Mouse (Mus musculus): ENCODE results near the gene Tpgs1.
A peak's percentile ranks its signal among the peaks of the same experiment; 100 is the strongest.

The Tpgs1 gene

DNA sequence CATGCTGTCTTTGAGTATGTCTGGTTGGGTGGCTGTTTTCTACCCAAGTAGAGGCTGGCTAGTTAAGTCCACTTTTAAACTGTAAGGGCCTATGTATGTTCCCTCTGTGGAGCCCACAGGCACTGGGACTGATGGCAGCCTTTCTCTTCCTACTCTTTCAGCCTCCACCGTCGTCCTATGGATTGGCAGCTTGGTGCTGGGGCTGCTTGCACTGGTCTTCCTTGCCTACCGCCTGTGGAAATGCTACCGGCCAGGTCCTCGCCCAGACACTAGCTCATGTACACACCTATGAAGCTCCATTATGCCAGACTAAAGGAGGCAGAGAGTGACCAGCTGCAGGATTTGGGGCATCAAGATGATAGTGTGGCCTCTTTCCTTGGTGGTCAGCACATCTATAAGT is 1.1 kb upstream of the Tpgs1 start:
- DNase-seq (ENCODE audit: low spot score) = no peak

DNA sequence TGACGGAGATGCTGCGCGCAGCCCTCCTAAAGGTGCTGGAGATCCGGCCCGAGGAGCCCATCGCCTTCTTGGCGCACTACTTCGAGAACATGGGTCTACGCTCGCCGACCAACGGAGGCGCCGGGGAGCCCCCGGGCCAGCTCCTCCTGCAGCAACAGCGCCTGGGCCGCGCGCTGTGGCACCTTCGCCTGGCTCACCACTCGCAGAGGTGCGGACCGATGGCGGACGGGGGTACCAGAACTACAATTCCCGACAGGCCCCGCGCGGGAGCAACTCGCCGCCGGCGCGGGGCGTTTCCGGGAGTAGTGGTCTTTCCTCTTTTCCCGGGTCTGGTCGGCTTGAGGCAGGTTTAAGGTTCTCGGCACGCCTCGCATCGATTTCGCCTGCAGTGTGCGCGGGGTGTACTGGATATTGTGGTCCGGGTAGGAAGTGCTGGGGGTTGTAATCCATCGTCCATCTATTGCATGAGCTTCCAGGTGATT is 448 bp downstream of the Tpgs1 start:
- DNase-seq (ENCODE audit: low spot score) = no peak

DNA sequence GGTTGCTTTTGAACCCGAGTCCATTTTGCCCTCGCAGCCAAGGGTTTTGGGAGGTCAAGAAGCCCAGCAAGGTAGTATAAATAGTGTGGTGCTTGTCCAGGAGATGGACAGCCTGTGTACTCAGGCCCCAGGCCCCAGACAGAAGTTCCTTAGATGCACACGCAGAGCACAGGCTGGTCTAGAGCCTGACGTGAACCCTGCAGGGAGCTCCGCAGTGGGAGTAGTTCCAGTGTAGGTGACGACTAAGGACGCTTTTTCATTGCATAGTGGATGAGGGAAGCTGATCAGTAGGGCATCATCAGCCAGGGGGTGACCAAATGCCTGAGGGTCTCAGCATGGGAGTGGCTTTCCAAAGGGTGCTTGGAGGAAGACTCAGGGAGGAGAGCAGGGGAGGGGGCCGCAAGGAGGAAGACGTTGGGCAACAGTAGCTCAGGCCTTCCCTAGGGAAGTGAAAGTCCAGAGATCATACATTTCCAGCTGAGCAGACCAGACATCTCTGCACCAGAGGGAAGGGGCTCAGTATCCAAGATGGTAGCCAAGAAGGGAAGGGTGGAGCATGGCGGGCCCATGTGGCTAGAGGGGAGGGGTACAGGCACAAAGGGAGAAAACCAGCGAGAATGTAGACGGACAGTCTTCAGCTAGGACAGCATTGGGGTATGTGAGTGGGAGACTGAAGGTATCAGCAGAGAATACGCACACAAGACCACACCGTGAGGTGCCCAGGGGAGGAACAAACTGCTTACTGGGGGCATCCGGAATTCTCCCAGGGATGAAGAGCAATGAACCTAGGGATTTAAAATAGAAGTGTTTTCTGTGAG is 1.1 kb downstream of the Tpgs1 start:
- DNase-seq (ENCODE audit: low spot score) = no peak

DNA sequence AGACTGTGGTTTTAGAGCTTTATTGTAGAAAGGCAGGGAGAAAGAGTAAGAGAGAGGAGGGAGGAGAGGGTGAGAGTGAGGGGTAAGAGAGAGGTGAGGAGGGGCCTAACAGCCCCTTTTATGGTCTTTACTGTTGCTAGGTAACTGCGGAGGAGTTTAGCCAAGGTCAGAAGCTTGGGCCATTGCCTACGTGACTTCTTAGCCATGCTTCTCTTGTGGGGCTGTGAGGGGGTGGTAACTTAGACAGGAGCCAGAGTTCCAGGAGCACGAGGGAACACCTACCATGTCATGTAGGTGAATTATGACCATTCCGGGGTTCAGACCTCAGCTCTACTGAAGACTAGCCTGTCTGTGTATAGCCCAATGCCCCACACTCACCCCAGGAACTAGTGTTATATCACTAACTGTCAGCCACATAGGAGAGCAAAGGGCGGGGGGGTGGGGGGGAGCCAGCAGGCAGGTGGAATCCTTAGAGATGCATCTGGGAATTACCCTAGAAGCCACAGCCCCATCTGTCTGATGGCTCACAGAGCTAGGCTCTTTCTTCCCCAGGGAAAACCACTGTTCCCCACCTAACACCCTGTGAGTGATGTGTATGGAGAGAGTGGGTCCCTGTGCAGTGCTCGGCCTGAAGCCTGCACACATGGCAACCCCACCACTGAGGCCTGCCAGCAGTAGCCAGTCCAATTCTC is 2.4 kb downstream of the Tpgs1 start:
- DNase-seq (ENCODE audit: low spot score) = no peak

DNA sequence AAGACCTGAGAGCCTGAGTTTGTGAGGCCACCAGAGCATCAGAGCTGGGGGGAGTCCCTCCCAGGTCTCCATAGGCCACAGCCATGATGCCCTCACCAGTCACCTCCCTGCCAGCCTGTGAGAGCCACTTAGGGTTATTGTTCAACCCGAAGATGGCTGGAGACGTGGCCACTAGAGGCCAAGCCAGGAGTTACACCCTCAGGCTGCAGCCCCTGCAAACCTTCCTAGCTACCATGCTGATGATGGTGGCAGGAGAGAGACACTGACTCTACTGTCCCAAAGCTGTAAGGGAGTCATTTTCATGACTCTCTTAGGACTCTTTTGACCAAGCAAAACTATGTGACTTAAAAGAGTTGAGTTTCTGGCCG is 2.9 kb downstream of the Tpgs1 start:
- DNase-seq (ENCODE audit: low spot score) = no peak

DNA sequence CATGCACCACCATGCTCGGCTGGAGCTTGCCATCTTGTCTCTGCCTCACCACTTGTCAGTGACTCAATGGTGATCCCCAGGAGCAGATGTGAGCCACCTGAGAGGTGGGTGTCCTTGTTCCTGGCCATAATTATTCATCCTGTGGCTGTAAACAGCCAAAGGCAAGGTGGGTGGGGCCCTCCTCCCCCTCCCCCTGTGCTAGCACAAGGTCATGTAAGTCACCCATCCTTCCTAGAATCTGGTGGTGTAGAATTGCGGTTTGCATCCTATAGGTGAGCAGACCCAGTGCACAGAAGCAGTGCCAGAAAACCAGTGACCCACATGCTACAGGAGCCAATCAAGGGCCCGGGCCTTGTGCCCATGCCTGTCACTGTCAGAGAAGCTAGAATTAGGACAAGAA is 3.9 kb downstream of the Tpgs1 start:
- no peak for DNase-seq (ENCODE audit: low spot score)

DNA sequence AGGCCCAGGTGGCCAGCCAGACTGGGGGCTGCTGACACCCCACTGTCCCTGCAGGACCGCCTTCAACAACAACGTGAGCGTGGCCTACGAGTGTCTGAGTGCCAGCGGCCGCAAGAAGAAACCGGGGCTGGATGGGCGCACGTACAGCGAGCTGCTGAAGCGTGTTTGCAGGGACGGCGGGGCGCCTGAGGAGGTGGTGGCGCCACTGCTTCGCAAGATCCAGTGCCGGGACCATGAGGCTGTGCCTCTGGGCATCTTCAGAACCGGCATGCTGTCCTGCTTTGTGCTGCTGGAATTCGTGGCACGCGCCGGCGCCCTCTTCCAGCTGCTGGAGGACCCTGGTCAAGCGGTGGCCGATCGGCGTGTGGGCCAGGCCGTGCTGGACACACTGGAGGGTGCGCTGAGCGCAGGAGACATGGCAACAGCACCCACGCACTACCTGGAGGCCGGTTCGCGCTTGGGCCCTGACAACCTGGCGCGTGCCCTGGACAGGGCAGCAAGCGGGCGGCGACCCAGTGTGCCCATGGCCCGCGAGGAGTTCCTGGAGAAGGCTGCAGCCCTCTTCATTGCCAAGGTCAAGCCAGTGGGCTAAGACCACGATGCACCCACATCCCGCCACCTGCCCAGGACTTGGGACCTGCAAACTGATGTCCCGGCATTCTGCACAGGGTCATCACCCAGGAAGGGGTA is 6.3 kb downstream of the Tpgs1 start:
- DNase-seq (ENCODE audit: low spot score) = no peak

DNA sequence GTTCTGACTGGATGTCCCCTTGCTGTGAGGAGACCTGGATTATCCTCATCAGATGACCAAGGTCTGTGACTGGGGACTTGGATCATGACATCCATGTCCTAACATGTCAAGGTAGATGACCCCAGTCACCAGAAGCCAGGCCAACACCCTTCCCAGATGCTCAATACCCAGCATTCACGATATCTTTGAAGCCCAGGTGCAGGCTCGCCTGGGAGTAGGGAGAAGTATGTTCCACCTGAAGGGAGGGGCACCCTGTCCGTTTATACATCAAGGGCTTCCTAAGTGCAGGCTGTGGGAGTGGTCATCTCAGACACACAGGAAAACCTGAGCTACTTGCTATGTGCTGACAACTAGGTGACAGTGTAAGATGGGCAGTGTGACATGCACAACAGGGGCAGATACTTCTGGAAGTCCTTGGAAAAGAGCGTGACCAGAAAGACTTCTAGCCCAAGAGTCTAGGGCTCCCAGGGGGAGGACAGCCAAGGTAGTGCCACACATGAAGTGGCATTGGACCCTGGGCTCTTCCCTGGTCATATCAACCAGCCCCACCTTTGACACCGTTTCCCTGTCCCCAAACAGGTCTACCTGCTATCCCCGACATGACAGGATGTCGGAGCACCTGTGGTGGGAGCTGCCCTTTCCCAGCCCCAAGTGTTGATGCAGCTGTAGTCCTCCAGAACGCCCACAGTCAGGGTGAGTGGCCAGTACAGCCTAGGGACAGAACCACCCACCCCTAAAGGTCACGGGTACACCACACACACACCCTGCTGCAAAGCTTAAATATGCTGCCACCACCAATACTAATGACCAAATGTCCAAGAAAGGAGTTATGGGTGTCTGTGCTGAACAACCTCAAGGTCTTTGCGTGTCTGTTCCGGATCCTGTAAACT is 11.7 kb downstream of the Tpgs1 start:
- no peak for DNase-seq (ENCODE audit: low spot score)

DNA sequence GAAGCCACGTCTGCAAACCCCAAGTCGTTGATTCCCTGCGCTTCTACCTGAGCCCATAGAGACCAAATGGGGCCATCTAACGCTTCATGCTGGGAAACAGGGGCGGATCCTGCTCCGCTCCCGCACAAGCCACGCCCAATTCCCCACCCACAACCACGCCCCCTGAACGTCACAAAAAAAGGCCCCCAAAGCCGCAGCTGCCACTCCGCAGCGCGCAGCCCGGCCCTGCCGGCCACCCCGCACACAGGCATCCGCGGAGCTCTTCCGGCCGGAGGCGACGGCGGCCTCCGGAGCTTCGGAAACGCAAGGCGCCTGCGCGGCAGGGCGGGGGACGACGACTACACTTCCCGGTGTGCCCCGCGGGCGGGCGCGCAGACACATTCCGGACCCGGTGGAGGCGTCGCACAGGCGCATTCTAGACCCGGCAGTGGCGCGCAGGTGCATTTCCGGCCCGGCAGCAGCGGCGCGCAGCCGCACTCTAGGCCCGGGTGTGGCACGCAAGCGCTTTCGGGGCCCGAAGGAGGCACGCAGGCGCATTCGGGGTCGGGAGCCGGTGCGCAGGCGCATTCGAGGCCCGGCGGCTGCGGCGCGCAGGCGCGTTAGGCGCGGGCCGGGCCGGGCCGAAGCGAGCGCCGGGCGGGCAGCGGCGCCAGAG is 12.5 kb downstream of the Tpgs1 start, which contains the start of gene Cdc34:
Gene Cdc34, plus strand, starts transcription at position 605 of the 655 bp plus-strand sequence.
- DNase-seq (ENCODE audit: low spot score) = peak; percentile 96

DNA sequence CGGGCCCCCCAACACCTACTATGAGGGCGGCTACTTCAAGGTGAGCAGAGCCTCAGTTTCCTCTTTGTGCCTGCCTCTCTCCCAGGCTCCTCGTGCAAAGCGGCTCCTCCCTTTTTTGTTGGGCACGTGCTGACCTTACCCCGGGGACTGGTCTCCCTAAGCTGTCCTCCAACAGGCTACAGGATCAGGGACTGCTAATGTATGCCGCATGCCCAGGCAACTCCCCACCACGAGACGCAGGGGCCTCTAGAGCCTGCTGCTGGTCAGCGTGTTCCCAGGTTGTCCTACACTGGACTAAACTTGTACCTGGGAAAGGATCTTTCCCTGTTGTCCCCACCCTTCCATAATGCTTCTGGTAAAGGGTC is 13.4 kb downstream of the Tpgs1 start:
- no peak for DNase-seq (ENCODE audit: low spot score)

DNA sequence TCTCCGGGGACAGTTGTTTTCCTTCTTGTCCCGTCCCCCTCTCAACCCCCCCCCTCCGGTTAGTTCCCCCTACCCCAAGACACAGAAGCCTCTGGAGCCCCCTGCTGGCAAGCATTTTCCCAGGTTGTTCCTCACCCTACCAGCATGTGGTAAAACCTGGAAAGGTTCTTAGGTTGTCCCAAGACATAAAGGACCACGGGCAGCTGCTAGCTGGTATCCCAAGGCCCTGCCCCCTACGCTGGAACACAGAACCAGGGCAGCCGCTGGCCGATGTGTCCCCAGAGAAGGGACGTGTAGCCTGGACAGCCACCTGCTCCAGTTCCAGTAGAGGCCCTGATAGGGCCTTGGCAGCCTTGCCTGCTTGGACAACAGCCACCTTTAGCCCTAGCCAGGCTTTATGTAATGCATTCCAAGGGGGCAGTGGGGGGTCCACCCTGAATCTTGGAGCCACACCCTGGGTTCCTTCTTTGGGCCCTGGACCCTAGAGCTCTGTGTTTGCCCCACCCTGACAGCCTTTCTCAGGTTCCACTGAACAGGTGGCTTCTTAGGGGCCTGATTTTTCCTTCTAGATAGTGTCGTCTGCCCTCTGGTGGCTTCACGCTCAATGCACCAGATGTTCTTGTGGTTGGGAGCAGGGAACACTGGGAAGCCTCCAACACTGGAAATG is 13.9 kb downstream of the Tpgs1 start:
- DNase-seq (ENCODE audit: low spot score) = no peak

DNA sequence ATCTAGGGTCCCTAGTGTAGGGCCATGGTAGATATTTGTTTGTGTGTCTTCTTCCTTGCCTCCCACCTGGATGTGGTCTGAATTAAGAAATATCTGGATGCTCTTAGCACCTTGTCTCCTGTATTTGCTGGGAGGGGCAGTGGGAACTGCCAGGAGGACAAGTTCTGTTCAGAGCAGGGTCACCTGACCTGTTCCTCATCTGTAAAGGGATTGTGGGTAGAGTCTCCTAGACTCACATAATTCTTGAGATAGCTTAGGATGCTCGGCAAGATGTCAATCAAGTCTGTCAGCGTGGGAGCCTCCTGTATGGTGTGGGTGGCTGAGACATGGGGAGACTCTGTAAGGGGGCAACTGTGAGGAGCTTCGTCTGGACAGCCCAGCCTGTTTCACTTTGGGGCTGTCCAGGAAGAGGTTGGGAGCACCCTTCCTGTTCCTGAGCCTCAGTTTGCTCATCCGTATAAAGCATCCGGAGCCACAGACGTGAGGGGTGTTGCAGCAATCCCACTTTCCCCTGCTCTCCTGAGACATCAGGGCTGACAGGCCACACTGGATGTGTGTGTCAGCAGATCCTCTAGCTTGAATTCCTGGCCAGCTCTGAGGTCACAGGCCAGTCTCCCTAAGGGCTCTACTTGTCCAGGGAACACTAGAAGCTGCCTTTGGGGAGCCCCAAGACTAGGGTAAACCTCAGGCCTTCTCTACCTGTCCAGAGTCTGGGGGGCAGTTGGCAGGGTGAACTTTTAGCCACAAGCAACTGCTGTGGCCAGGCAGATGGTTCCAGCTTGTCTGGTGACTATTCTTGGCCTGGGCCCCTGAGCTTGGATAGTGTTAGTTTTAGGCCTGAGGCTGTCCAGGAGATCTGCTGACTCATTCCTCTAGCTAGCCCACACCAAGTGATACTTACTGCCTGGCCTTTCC is 14.8 kb downstream of the Tpgs1 start:
- no peak for DNase-seq (ENCODE audit: low spot score)

DNA sequence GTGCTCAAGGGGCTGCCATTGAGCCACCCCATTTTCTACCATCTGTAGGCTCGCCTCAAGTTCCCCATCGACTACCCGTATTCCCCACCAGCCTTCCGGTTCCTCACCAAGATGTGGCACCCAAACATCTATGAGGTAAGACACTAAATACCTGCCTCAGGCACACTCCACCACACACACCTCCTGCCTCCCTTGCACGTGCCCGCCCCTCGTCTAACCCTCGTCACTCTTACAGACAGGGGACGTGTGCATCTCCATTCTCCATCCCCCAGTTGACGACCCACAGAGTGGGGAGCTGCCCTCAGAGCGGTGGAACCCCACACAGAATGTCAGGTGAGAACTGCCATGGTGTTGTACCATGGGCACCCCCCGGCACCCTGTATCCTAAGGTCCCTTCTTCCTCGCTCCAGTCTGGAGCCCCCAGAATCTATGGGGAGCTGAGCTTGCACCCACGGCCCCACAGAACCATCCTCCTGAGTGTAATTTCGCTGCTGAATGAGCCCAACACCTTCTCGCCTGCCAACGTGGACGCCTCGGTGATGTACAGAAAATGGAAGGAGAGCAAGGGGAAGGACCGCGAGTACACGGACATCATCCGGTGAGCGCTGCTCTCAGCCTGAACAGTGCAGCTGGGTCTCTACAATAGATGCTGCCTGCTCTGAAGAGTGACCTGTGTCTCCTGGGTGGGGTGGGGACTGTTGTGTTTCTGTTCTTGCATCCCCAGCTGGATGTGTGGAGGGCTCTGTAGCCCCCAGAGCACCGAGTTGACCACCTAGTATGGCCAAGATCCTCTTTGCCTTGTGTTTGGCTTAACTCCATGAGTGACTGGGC is 15.8 kb downstream of the Tpgs1 start:
- DNase-seq (ENCODE audit: low spot score) = no peak

DNA sequence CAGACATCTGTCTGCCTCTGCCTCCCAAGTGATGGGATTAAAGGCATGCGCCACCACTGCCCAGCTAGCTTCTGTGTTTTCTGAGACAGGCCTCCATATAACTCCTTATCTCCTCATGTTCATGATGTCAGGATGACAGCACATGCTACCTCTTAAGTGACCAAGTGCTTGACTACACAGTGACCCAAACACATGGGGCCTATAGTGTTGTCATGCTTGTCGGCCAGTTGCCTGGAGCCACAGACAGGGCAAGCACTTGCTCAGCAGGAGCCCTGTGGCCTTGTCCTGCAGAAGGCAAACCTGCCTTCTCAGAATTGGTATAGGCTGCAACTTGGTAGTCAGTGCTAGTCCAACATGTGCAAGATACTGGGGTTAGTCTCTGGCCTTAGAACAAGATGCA is 17.1 kb downstream of the Tpgs1 start:
- DNase-seq (ENCODE audit: low spot score) = no peak

DNA sequence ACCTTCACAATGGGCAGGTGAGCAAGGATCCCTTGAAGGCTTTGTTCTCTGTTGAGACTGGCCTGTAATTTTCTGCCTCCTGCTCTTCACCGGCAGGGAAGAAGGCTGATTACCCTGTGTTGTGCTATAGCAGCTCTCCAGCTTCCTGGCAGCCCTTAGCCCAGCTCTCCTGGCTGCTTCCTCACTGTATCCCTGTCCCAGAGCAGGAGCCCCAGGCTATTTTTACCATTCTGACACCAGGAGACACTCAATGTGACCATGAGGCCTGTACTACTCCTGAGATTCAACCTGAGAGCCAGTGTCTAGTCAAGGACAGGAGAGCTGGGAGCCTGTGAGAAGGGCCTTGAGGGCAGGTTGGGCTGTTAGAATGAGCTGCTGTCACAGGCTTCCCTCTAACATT is 17.5 kb downstream of the Tpgs1 start:
- no peak for DNase-seq (ENCODE audit: low spot score)

DNA sequence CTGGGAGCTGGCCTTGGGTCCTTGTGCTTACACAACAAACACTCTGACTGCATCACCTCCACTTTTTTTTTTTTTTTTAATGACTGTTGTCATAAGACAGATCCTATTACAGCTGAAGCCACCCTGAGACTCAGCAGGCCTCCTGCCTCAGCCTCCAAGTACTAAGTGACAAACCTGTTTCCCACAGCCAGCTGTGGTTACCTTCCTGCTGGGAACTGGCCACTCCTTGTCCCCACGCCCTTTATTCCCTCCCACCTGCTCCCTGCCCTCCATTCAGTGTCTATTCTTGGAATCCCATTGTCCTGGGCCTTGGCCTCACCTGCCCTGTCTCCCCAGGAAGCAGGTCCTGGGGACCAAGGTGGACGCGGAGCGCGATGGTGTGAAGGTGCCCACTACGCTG is 18.3 kb downstream of the Tpgs1 start:
- no peak for DNase-seq (ENCODE audit: low spot score)

DNA sequence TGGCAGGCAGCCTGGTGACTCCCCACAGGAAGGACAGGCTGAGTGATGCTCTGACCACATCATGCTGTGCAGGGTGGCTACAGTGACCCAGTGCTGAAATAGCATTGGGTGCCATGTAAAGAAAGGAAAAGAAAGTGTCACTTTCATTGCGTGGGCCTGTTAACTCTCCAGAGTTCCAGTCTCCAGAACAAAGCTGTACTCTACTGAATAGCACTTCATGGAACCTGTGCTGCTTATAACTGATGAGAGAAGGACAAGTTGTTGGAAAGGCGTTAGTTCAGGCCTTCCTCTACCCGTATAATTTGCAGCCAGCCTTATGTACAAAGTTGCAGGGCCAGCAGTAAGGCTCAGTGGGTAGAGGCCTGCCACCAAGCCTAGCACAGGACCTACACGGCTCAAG is 19.6 kb downstream of the Tpgs1 start, which contains the start of gene Gzmm:
Gene Gzmm, plus strand, starts transcription at position 301 of the 400 bp plus-strand sequence.
- DNase-seq (ENCODE audit: low spot score) = no peak

DNA sequence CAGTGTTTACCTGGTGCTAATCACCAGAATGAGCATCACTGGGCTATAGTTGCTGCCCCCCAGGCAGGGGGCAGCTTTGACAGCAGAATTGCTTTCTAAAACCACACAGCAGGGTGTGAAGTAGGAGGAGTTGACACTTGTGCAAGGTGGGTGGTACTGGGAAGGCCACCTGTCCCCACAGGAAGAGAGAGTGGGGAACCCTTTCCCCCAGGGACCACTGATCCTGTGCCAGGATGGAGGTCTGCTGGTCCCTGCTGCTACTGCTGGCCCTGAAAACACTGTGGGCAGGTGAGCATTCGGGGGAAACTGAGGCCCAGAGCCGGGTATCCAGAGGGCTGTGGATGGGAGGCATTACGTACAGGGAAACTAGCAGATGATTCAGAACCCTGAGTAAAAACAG is 20.0 kb downstream of the Tpgs1 start:
- DNase-seq (ENCODE audit: low spot score) = no peak

Measured in layer of hippocampus, adult 9-10 months (tissue).